Mouse (Mus musculus): ENCODE measurements at regions not wholly inside any gene's neighbourhood (a gene's known extent, or its start where the extent isn't known, plus 50 kb on each side); places are given as distances from the start of the nearest gene placed in this dataset.

DNA sequence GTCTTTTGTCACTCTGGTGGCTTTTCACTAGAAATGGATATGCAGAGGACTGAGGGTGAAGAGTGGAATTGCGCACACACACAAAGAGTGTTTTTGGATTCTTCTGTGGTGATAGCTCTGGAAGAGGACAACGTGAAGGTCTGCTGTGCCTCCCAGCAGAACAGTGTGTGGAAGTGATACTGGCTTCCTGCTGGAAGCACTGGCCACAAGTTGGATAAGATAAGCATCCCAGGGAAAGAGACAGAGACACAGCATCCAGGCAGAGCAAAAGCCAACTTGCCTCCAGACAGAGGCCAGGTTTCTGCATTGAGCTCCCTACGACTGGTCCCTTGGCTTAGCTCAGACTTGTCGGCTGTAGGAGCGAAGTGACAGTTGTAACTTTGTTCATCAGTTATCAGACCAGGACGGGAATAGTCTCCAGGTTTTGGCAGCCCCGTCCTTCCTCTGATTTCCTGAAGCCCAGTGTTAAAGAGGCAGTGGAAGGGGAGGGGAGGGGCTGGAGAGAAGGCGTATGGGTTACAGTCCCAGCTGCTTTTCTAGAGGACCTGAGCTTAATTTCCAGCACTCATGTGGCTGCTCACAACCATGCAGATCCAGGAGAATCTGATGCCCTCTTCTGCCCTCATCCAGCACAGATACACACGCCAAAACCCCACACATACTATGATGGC is 89.2 kb downstream of the Tmem170b start:
- Histone ChIP-seq H3K4me3 (ENCODE audit: insufficient read depth, low read depth, low read length) (no peak overlapping the region), H3K27ac (ENCODE audit: insufficient read depth, low read depth, low read length) (no peak overlapping the region), H3K4me1 (ENCODE audit: control insufficient read depth, insufficient read depth, low read length) (no peaks in the 10 kb centered on the region)
- TF ChIP-seq CTCF (IDR thresholded peaks at IDR 0.05; ENCODE audit: insufficient read depth, low read depth, low read length) (no peak), POLR2A (IDR thresholded peaks at IDR 0.05; ENCODE audit: insufficient read depth, low read depth, low read length) (no peak)
- WGBS, result 88% methylated on average over 9 of the region's 9 CpGs

DNA sequence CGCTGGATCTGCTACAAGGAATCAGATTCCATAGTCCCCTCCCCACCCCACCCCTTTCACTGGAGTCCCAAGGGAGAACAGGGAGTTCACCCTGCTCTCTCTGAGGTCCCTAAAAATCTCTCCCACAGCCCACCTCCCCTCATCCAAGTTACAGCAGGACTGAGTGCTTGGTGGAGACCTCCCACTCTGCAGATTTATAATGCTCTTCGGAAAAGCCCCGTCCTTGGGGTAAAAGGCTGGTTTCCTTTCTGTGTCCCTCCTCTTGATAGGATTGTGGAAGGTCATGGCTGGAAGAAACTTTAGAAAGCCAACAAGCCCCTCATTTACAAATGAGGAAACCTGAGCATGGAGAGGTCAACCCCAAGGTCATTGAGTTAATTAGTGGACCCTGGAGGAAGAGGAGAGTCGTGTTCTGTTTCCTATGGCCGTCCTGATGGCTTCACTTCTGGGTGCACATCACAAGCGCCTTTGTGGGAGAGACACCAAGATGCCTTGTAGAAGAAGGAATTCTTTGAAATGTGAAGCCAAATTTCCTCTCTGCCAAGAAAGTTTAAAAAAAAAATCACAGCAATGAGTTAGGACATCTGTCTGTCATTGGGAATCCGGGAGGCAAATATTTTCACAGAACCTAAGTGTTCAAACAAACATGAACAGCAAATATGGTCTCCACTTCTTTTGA is 91.2 kb downstream of the Tmem170b start:
- no peaks in the 10 kb centered on the region for H3K4me1 ChIP-seq (ENCODE audit: control insufficient read depth, insufficient read depth, low read length)
- no peak overlapping the region for H3K4me3 ChIP-seq (ENCODE audit: insufficient read depth, low read depth, low read length)
- no peak overlapping the region for H3K27ac ChIP-seq (ENCODE audit: insufficient read depth, low read depth, low read length)
- TF ChIP-seq POLR2A (IDR thresholded peaks at IDR 0.05; ENCODE audit: insufficient read depth, low read depth, low read length), result no peak
- no peak for TF ChIP-seq CTCF (IDR thresholded peaks at IDR 0.05; ENCODE audit: insufficient read depth, low read depth, low read length)
- WGBS, result 88% methylated on average over 7 of the region's 7 CpGs

DNA sequence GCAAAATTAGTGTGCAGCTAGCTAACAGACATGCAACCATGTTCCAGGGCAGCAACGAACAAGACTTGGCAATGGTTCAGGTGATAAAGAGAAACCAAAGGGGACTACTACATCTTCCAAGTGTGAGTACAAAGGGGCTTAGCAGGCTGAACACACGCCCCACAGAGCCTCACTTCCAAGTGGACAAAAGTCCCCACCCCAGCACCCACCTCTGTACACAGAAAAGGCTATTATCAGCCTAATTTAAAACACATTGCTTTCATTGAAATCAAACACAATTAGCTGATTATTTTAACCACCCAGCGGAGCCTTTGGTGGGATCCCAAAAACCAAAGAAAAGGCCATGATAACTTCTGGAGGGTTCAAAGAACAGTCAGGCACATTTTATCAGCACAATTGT is 95.6 kb downstream of the Tmem170b start:
- TF ChIP-seq POLR2A (IDR thresholded peaks at IDR 0.05; ENCODE audit: insufficient read depth, low read depth, low read length) (no peak), CTCF (IDR thresholded peaks at IDR 0.05; ENCODE audit: insufficient read depth, low read depth, low read length) (no peak)

DNA sequence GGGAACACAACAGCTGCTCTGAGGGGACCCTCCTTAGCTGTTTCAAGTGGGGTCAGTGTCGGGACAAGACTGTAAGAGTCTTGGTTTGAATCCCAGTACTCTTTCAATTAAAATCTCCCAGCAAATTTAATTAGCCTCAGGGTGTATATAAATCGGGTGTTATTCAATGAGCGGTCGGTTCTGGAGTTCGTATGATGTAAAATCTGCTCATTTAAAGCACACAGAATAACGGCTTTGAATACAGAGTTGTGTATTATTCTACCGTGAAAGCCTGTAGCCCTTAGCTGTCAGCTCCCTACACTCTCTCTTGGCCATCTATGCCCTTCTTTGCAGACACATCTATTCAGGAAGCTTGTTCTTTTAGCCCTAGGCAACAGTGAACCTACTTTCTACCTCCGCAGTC is 96.1 kb downstream of the Tmem170b start:
- TF ChIP-seq POLR2A (IDR thresholded peaks at IDR 0.05; ENCODE audit: insufficient read depth, low read depth, low read length), result no peak
- TF ChIP-seq CTCF (IDR thresholded peaks at IDR 0.05; ENCODE audit: insufficient read depth, low read depth, low read length), result no peak
- Histone ChIP-seq H3K4me3 (ENCODE audit: insufficient read depth, low read depth, low read length) (no peak overlapping the region), H3K4me1 (ENCODE audit: control insufficient read depth, insufficient read depth, low read length) (no peaks in the 10 kb centered on the region), H3K27ac (ENCODE audit: insufficient read depth, low read depth, low read length) (no peak overlapping the region)
- WGBS, result 55% methylated on average over 8 of the region's 8 CpGs

More for the DNA sequence above, 95.6 kb downstream of the Tmem170b start:
- H3K4me1 ChIP-seq (ENCODE audit: control insufficient read depth, insufficient read depth, low read length), result no peaks in the 10 kb centered on the region
- no peak overlapping the region for H3K4me3 ChIP-seq (ENCODE audit: insufficient read depth, low read depth, low read length)
- H3K27ac ChIP-seq (ENCODE audit: insufficient read depth, low read depth, low read length), result no peak overlapping the region
- WGBS, result 42% methylated on average over 3 of the region's 3 CpGs

DNA sequence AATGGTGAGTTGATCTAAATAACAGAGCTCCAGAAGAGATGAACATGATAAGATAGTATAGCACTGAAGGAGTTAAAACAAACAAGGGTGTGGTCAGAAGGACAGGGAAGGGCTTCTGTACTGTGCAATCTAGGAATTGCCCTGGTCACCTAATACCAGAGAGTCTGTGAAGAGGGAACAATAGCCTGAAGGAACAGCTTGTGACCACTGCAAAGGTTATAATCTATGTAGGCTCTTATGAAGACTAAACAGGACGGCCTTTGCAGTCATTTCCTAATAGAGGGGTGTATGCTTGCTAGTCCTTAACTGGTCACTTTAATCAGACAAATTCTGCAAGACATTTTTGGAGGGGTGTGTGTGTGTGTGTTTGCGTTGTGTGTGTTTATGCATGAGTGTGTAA is 97.5 kb downstream of the Tmem170b start:
- H3K4me3 ChIP-seq (ENCODE audit: insufficient read depth, low read depth, low read length), result no peak overlapping the region
- 89% methylated on average over 2 of the region's 2 CpGs for WGBS
- TF ChIP-seq CTCF (IDR thresholded peaks at IDR 0.05; ENCODE audit: insufficient read depth, low read depth, low read length) (no peak), POLR2A (IDR thresholded peaks at IDR 0.05; ENCODE audit: insufficient read depth, low read depth, low read length) (no peak)
- no peak overlapping the region for H3K27ac ChIP-seq (ENCODE audit: insufficient read depth, low read depth, low read length)
- no peaks in the 10 kb centered on the region for H3K4me1 ChIP-seq (ENCODE audit: control insufficient read depth, insufficient read depth, low read length)

DNA sequence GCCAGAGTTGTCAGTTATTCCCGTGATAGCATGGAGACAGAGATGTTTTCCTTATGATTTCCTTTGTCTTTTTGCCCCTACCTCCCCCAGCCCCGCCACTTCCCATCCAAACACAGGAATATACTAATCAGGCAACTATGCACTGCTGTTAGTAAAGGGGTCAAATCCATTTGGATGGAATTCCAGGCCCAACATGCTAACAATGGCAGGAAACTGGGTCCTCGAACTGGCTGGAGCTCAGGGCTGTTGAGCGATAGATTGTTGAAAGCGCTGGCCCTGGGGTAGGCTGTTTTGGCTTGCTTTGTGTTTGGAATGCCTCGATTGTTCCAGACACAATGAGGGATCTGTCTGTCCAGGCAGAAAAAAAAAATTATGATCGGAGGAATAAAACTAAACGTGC is 97.9 kb downstream of the Tmem170b start:
- TF ChIP-seq POLR2A (IDR thresholded peaks at IDR 0.05; ENCODE audit: insufficient read depth, low read depth, low read length) (no peak), CTCF (IDR thresholded peaks at IDR 0.05; ENCODE audit: insufficient read depth, low read depth, low read length) (no peak)
- H3K27ac ChIP-seq (ENCODE audit: insufficient read depth, low read depth, low read length), result no peak overlapping the region
- 71% methylated on average over 8 of the region's 8 CpGs for WGBS
- H3K4me3 ChIP-seq (ENCODE audit: insufficient read depth, low read depth, low read length), result no peak overlapping the region
- H3K4me1 ChIP-seq (ENCODE audit: control insufficient read depth, insufficient read depth, low read length), result no peaks in the 10 kb centered on the region

DNA sequence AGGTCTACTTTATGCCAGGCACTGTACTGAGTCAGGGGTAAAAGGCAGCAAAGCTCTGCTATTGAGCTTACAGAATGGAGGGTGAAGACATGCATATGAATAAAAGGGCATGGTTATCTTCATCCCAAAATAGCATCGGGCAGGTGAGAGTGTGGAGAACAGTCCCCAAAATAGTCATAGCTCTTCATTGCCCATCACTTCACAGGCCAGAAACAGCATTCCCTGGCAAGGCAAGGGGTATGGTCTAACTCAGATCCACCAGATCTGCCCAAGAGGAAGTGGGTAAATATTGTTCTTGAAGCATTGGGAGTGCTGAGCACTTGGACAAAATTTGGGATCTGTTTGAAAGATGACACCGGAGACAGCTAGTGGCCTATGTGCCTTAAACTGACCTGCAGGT is 99.1 kb downstream of the Tmem170b start:
- WGBS, result 95% methylated on average over 2 of the region's 2 CpGs
- 0 out of 2 replicates have a peak, but pooled peaks cover 1% of the 10 kb centered on the region for H3K4me1 ChIP-seq (ENCODE audit: control insufficient read depth, insufficient read depth, low read length)
- H3K27ac ChIP-seq (ENCODE audit: insufficient read depth, low read depth, low read length), result no peak overlapping the region
- H3K4me3 ChIP-seq (ENCODE audit: insufficient read depth, low read depth, low read length), result no peak overlapping the region
- TF ChIP-seq CTCF (IDR thresholded peaks at IDR 0.05; ENCODE audit: insufficient read depth, low read depth, low read length) (no peak), POLR2A (IDR thresholded peaks at IDR 0.05; ENCODE audit: insufficient read depth, low read depth, low read length) (no peak)

DNA sequence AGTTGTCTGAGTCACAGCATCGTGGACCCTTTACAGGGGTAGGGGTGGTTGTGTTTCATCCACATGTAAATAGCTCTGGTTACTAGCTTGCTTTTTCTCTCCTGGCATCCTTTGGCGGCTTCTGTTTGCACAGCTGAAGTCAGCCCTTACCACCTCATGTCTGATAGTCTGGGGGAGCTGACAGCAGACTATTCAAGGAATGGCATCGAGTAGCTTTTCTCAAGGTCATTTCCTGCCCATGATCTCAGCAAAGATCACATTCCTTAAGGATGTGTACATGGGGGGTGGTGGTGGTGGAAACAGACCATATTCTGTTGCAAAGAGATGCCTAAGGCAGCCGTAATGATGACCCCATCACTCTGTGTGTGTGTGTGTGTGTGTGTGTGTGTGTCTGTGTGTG is 99.9 kb downstream of the Tmem170b start:
- Histone ChIP-seq H3K4me3 (ENCODE audit: insufficient read depth, low read depth, low read length) (no peak overlapping the region), H3K4me1 (ENCODE audit: control insufficient read depth, insufficient read depth, low read length) (0 out of 2 replicates have a peak, but pooled peaks cover 2% of the 10 kb centered on the region), H3K27ac (ENCODE audit: insufficient read depth, low read depth, low read length) (no peak overlapping the region)
- 72% methylated on average over 4 of the region's 4 CpGs for WGBS
- no peak for TF ChIP-seq CTCF (IDR thresholded peaks at IDR 0.05; ENCODE audit: insufficient read depth, low read depth, low read length)
- TF ChIP-seq POLR2A (IDR thresholded peaks at IDR 0.05; ENCODE audit: insufficient read depth, low read depth, low read length), result no peak

DNA sequence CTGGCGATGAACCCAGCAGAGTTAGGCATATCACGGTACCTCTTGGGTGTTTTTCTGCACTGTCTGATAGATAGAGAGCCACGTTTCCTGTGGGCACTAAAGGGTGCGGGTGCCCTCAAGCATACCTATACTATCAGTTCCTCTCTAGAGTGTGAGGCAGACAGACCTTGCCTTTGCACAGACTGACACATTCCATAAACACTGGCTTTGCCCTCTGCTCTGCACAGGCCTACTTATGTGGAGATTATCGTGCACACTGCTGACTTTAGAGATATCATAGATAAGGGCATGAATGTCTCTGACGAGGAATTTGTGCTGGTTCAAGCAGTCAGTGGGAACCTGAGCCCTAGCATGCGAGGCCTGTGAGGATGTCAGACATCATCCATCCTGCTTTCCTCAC is 102.1 kb downstream of the Tmem170b start:
- TF ChIP-seq POLR2A (IDR thresholded peaks at IDR 0.05; ENCODE audit: insufficient read depth, low read depth, low read length), result no peak
- no peak for TF ChIP-seq CTCF (IDR thresholded peaks at IDR 0.05; ENCODE audit: insufficient read depth, low read depth, low read length)
- Histone ChIP-seq H3K4me1 (ENCODE audit: control insufficient read depth, insufficient read depth, low read length) (0 out of 2 replicates have a peak, but pooled peaks cover 2% of the 10 kb centered on the region), H3K27ac (ENCODE audit: insufficient read depth, low read depth, low read length) (no peak overlapping the region), H3K4me3 (ENCODE audit: insufficient read depth, low read depth, low read length) (no peak overlapping the region)
- 95% methylated on average over 7 of the region's 7 CpGs for WGBS

Measured in olfactory bulb, adult 2 months (tissue).